Mouse (Mus musculus) gastrocnemius, postnatal 10 days (tissue): ENCODE results near the gene Timm29. TPM values are rescaled to one million over a fixed set of nuclear protein-coding genes. Genes with fewer than 3 reads are reported as not detected.
A peak's percentile ranks its signal among the peaks of the same experiment; 100 is the strongest.
"Not testable (repeated sequence)": the region's sequence is repeated elsewhere in the genome, so short reads cannot be mapped to it uniquely, and the experiment has no call there.

Source experiments
- DNase-seq: peaks from one replicate; pipeline ENCODE4 v3.0.0; 2021; ENCODE audit warnings: mixed read lengths
- total RNA-seq, 2 experiments: library from RNA; stranded (reverse); gene quantifications; 2 replicates each; pipeline ENCODE4 v1.2.3; 2021

Gene Timm29
- total RNA-seq, 2 experiments from 2014 or later: 45.1 to 49.1 TPM

- no peak for DNase-seq
Observed at GRCm38 (mm10) chr9:21578226-21578625, 14.3 kb upstream of the Timm29 start.

GRCm38 (mm10) chr9:21585401-21585800, 7.1 kb upstream of the Timm29 start:
- no peak for DNase-seq

- DNase-seq: no peak
Observed at GRCm38 (mm10) chr9:21587678-21588349, 4.7 kb upstream of the Timm29 start.

- no peak for DNase-seq
Observed at GRCm38 (mm10) chr9:21588350-21588749, 4.2 kb upstream of the Timm29 start.

- no peak for DNase-seq
Observed at GRCm38 (mm10) chr9:21589538-21589937, 3.0 kb upstream of the Timm29 start.

- DNase-seq: no peak
Observed at GRCm38 (mm10) chr9:21591127-21591830, 1.2 kb upstream of the Timm29 start.

- DNase-seq: no peak
Observed at GRCm38 (mm10) chr9:21591831-21592702, 455 bp upstream of the Timm29 start.

- DNase-seq: peak; percentile 58
Observed at GRCm38 (mm10) chr9:21593122-21593721, 700 bp downstream of the Timm29 start.

- not testable (repeated sequence) for DNase-seq
Observed at GRCm38 (mm10) chr9:21594350-21594749, 1.8 kb downstream of the Timm29 start.

- no peak for DNase-seq
Observed at GRCm38 (mm10) chr9:21594838-21595237, 2.3 kb downstream of the Timm29 start.

GRCm38 (mm10) chr9:21598198-21598597, 5.7 kb downstream of the Timm29 start:
- DNase-seq: no peak

- DNase-seq: no peak
Observed at GRCm38 (mm10) chr9:21600186-21600585, 7.7 kb downstream of the Timm29 start.

- no peak for DNase-seq
Observed at GRCm38 (mm10) chr9:21601073-21601472, 8.6 kb downstream of the Timm29 start.

- DNase-seq: peak; percentile 59
Observed at GRCm38 (mm10) chr9:21601722-21602399, 9.3 kb downstream of the Timm29 start.

- DNase-seq: no peak
Observed at GRCm38 (mm10) chr9:21604119-21604518, 11.6 kb downstream of the Timm29 start.

- no peak for DNase-seq
Observed at GRCm38 (mm10) chr9:21605865-21606264, 13.3 kb downstream of the Timm29 start.

GRCm38 (mm10) chr9:21606648-21607047, 14.1 kb downstream of the Timm29 start:
- no peak for DNase-seq

GRCm38 (mm10) chr9:21609861-21610260, 17.3 kb downstream of the Timm29 start:
- DNase-seq: no peak

- DNase-seq: no peak
Observed at GRCm38 (mm10) chr9:21614864-21615616, 22.5 kb downstream of the Timm29 start.

GRCm38 (mm10) chr9:21615617-21616231, 23.2 kb downstream of the Timm29 start, which contains the start of gene Smarca4:
Gene Smarca4 (plus strand): TSS chr9:21616169.
- peak; percentile 99 for DNase-seq
